Mouse (Mus musculus): ENCODE measurements around the gene Rtkn. TPM values are rescaled to one million over a fixed set of nuclear protein-coding genes. Genes with fewer than 3 reads are reported as not detected.
A peak's percentile ranks its signal among the peaks of the same experiment; 100 is the strongest.

Rtkn gene
- total and polyA plus RNA-seq, 3 experiments: 5.4 to 8.3 TPM; not detected in 1

- no peak overlapping the region for H3K9ac ChIP-seq (ENCODE audit: control insufficient read depth, low read depth, low read length, poor library complexity, severe bottlenecking)
- TF ChIP-seq MEF2A (IDR thresholded peaks at IDR 0.05; ENCODE audit: extremely low read depth, insufficient replicate concordance, low read depth, low read length, poor library complexity, severe bottlenecking): no peak
- TF ChIP-seq POLR2A (IDR thresholded peaks at IDR 0.05; ENCODE audit: control insufficient read depth in 1 of 2, insufficient read depth in 1 of 2, low read depth in 1 of 2, low read length in 2 of 2, poor library complexity in 1 of 2): 0 out of 4 replicates have a peak, but pooled peaks have one; percentile 1 to 31
- TF ChIP-seq BHLHE40 (IDR thresholded peaks at IDR 0.05; ENCODE audit: borderline replicate concordance, low read depth, low read length): no peak
- no peak for TF ChIP-seq JUND (IDR thresholded peaks at IDR 0.05; ENCODE audit: low read depth, low read length)
- DNase-seq (ENCODE audit: low read depth, low spot score): no peak
- H3K9me3 ChIP-seq (replicated peaks; ENCODE audit: insufficient read depth, low read length): no peaks in the 10 kb centered on the region
- H3K79me2 ChIP-seq (ENCODE audit: control insufficient read depth, insufficient read depth, low read length, poor library complexity): peaks cover 41% of the 10 kb centered on the region
- no peaks in the 10 kb centered on the region for H3K27me3 ChIP-seq (ENCODE audit: control insufficient read depth in 1 of 2, insufficient read depth in 2 of 2, low read length in 2 of 2)
- peaks cover 0 to 22% of the 10 kb centered on the region in 2 experiments; a peak in 2 of 4 replicates for H3K4me1 ChIP-seq (ENCODE audit: control insufficient read depth in 1 of 2, insufficient read depth in 2 of 2, low read length in 2 of 2)
- peaks cover 0 to 20% of the 10 kb centered on the region in 2 experiments; a peak in 2 of 4 replicates for H3K36me3 ChIP-seq (ENCODE audit: control insufficient read depth in 1 of 2, insufficient read depth in 2 of 2, low read length in 2 of 2)
- H3K27ac ChIP-seq (ENCODE audit: control insufficient read depth, low read depth, low read length): no peak overlapping the region
- no peak overlapping the region for H3K4me3 ChIP-seq (ENCODE audit: control insufficient read depth in 1 of 2, insufficient read depth in 1 of 2, low read depth in 2 of 2, low read length in 2 of 2)
Measured at GRCm38 (mm10) chr6:83117616-83118015, 17.6 kb upstream of the Rtkn start.

- TF ChIP-seq GATA1 (IDR thresholded peaks at IDR 0.05; ENCODE audit: low read depth, low read length) (no peak), RAD21 (IDR thresholded peaks at IDR 0.05; ENCODE audit: low read depth, low read length) (no peak), MXI1 (IDR thresholded peaks at IDR 0.05; ENCODE audit: low read depth, low read length) (no peak), POLR2A (IDR thresholded peaks at IDR 0.05; ENCODE audit: control insufficient read depth in 1 of 2, insufficient read depth in 1 of 2, low read depth in 1 of 2, low read length in 2 of 2, poor library complexity in 1 of 2) (peak in 1 of 2 experiments; percentile 17; a peak in 1 of 4 replicates), SMC3 (IDR thresholded peaks at IDR 0.05; ENCODE audit: low read depth, low read length) (0 out of 2 replicates have a peak, but pooled peaks have one; percentile 1)
- no peak overlapping the region for H3K27ac ChIP-seq (ENCODE audit: control insufficient read depth, low read depth, low read length)
- peaks cover 0 to 24% of the 10 kb centered on the region in 2 experiments; a peak in 2 of 4 replicates for H3K36me3 ChIP-seq (ENCODE audit: control insufficient read depth in 1 of 2, insufficient read depth in 2 of 2, low read length in 2 of 2)
- no peak overlapping the region for H3K4me3 ChIP-seq (ENCODE audit: control insufficient read depth in 1 of 2, insufficient read depth in 1 of 2, low read depth in 2 of 2, low read length in 2 of 2)
- H3K4me1 ChIP-seq (ENCODE audit: control insufficient read depth in 1 of 2, insufficient read depth in 2 of 2, low read length in 2 of 2): peaks cover 0 to 24% of the 10 kb centered on the region in 2 experiments; a peak in 2 of 4 replicates
- no peaks in the 10 kb centered on the region for H3K9me3 ChIP-seq (replicated peaks; ENCODE audit: insufficient read depth, low read length)
- no peak overlapping the region for H3K9ac ChIP-seq (ENCODE audit: control insufficient read depth, low read depth, low read length, poor library complexity, severe bottlenecking)
- H3K79me2 ChIP-seq (ENCODE audit: control insufficient read depth, insufficient read depth, low read length, poor library complexity): peaks cover 41% of the 10 kb centered on the region
- no peak for DNase-seq (ENCODE audit: low read depth, low spot score)
- no peaks in the 10 kb centered on the region for H3K27me3 ChIP-seq (ENCODE audit: control insufficient read depth in 1 of 2, insufficient read depth in 2 of 2, low read length in 2 of 2)
Measured at GRCm38 (mm10) chr6:83118369-83118768, 16.9 kb upstream of the Rtkn start.

GRCm38 (mm10) chr6:83118825-83119733 is 16.2 kb upstream of the Rtkn start:
- Histone ChIP-seq H3K27me3 (ENCODE audit: control insufficient read depth in 1 of 2, insufficient read depth in 2 of 2, low read length in 2 of 2) (no peaks in the 10 kb centered on the region), H3K36me3 (ENCODE audit: control insufficient read depth in 1 of 2, insufficient read depth in 2 of 2, low read length in 2 of 2) (peaks cover 0 to 28% of the 10 kb centered on the region in 2 experiments; a peak in 2 of 4 replicates), H3K9ac (ENCODE audit: control insufficient read depth, low read depth, low read length, poor library complexity, severe bottlenecking) (0 out of 2 replicates have a peak overlapping the region, but pooled peaks have one; percentile 11), H3K79me2 (ENCODE audit: control insufficient read depth, insufficient read depth, low read length, poor library complexity) (peaks cover 44% of the 10 kb centered on the region), H3K4me1 (ENCODE audit: control insufficient read depth in 1 of 2, insufficient read depth in 2 of 2, low read length in 2 of 2) (peaks cover 0 to 27% of the 10 kb centered on the region in 2 experiments; a peak in 3 of 4 replicates), H3K4me3 (ENCODE audit: control insufficient read depth in 1 of 2, insufficient read depth in 1 of 2, low read depth in 2 of 2, low read length in 2 of 2) (no peak overlapping the region), H3K9me3 (replicated peaks; ENCODE audit: insufficient read depth, low read length) (no peaks in the 10 kb centered on the region), H3K27ac (ENCODE audit: control insufficient read depth, low read depth, low read length) (0 out of 2 replicates have a peak overlapping the region, but pooled peaks have one; percentile 19)
- peak; percentile 89 for TF ChIP-seq POLR2AphosphoS2 (IDR thresholded peaks at IDR 0.05; ENCODE audit: low read length)
- peak; percentile 0; the same call in 1 of the 2 replicates for TF ChIP-seq SMC3 (IDR thresholded peaks at IDR 0.05; ENCODE audit: low read depth, low read length)
- TF ChIP-seq GATA1 (IDR thresholded peaks at IDR 0.05; ENCODE audit: low read depth, low read length): no peak
- peak; percentile 48 to 54; a peak in 2 of 4 replicates for TF ChIP-seq POLR2A (IDR thresholded peaks at IDR 0.05; ENCODE audit: control insufficient read depth in 1 of 2, insufficient read depth in 1 of 2, low read depth in 1 of 2, low read length in 2 of 2, poor library complexity in 1 of 2)
- peak; percentile 53; the same call in 1 of the 2 replicates for TF ChIP-seq ZMIZ1 (IDR thresholded peaks at IDR 0.05; ENCODE audit: low read depth, low read length)
- peak; percentile 49 for DNase-seq (ENCODE audit: low read depth, low spot score)

All from MEL (cell line).